Mouse (Mus musculus) embryonic facial prominence, embryonic 13.5 days (tissue): ENCODE data around the gene Dapl1. TPM values are rescaled to one million over a fixed set of nuclear protein-coding genes. Genes with fewer than 3 reads are reported as not detected.
A peak's percentile ranks its signal among the peaks of the same experiment; 100 is the strongest.

ENCODE experiments used
- ATAC-seq: fragments of 200-750 bp; cut with Nextera tagmentation; 2 replicates; pipeline ENCODE4 v1.8.0; 2017; ENCODE audit warnings: low read depth; ENCODE audit not compliant: insufficient number of reproducible peaks, insufficient read depth, low FRiP score, low TSS enrichment
- H3K27ac ChIP-seq: fragments of 300-500 bp; sonication (generic); 2 replicates; pipeline ENCODE4 v1.5.1; 2015; ENCODE audit warnings: moderate library complexity, mild to moderate bottlenecking, inconsistent platforms
- H3K27me3 ChIP-seq: fragments of 300-500 bp; sonication (generic); 2 replicates; pipeline ENCODE4 v1.6.1; 2015; ENCODE audit warnings: mild to moderate bottlenecking, inconsistent platforms
- H3K36me3 ChIP-seq: fragments of 300-500 bp; sonication (generic); 2 replicates; pipeline ENCODE4 v1.6.1; 2015; ENCODE audit warnings: mild to moderate bottlenecking, inconsistent platforms
- H3K4me1 ChIP-seq: fragments of 300-500 bp; sonication (generic); 2 replicates; pipeline ENCODE4 v1.6.1; 2015; ENCODE audit warnings: inconsistent platforms
- H3K4me2 ChIP-seq: fragments of 300-500 bp; sonication (generic); 2 replicates; pipeline ENCODE4 v1.6.1; 2015; ENCODE audit warnings: moderate library complexity, mild to moderate bottlenecking, inconsistent platforms
- H3K4me3 ChIP-seq: fragments of 300-500 bp; sonication (generic); 2 replicates; pipeline ENCODE4 v1.5.1; 2015; ENCODE audit warnings: mild to moderate bottlenecking, inconsistent platforms
- H3K9ac ChIP-seq: fragments of 300-500 bp; sonication (generic); 2 replicates; pipeline ENCODE4 v1.6.1; 2015; ENCODE audit warnings: mild to moderate bottlenecking, inconsistent platforms
- H3K9me3 ChIP-seq: fragments of 300-500 bp; sonication (generic); 2 replicates; pipeline ENCODE4 v1.6.1; 2016; ENCODE audit warnings: inconsistent platforms
- WGBS: fragments of 180-500 bp; shearing (Covaris S2); methylation state at CpG from one replicate; pipeline ENCODE4 v1.1.7; 2015; ENCODE audit warnings: mixed read lengths; 5-methylcytosine and 5-hydroxymethylcytosine counted together
- polyA plus RNA-seq: library from polyadenylated mRNA; unstranded; fragments of >200 nt; fragmentation: Nextera tagmentation; extraction: Ambion mirVana; gene quantifications from 2 replicates; pipeline ENCODE4 v1.2.1, GENCODE M21; 2015

Dapl1 gene
- polyA plus RNA-seq, 1 experiment from 2014 or later, result 15.9 TPM

DNA sequence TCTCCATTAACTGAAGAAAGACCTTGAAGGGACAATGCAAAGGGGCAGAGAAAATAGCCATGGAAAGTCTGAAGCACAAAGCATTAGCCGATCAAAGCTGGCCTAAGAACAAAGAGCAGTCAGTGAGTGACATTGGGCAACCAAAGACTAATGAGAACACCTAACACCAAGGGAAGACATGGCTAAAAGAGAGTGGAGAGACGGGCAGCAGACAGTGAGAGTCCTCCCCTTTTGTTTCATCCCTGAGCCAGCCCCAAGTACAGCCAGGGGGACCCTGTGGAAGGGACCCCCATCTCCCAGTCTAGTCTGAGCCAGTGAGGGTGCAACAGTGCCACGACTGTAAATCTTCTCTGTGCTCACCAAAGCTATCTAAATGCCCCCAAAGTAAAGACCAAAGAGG is 32.4 kb upstream of the Dapl1 start:
- Histone ChIP-seq H3K9ac (no peak overlapping the region), H3K4me2 (no peak overlapping the region), H3K9me3 (no peaks in the 10 kb centered on the region), H3K27ac (no peak overlapping the region), H3K4me1 (no peaks in the 10 kb centered on the region), H3K27me3 (no peaks in the 10 kb centered on the region), H3K36me3 (no peaks in the 10 kb centered on the region), H3K4me3 (no peak overlapping the region)
- WGBS, result 79% methylated on average over 3 of the region's 3 CpGs
- ATAC-seq, result no peak

DNA sequence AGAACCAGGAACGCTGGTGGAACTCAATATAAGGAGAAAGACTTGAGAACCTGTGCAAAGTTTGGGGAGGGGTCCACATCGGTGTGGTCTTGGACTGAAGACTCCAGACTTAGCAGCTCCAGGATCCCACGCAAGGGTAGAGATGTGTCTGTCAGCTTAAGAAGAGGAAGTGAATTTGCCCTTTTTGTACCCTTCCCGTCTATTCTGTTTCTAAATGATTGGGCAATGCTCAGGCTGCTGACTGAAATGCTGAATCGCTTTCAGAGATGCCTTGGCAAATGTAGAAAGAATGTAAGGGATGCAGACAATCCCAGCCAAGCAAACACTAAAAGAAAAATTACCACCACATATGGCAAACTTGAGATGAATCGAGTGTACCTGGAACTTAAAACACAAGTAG is 22.4 kb upstream of the Dapl1 start:
- H3K4me2 ChIP-seq, result no peak overlapping the region
- H3K9me3 ChIP-seq, result no peaks in the 10 kb centered on the region; the same call in 1 of the 2 replicates
- no peaks in the 10 kb centered on the region for H3K36me3 ChIP-seq
- no peak overlapping the region for H3K9ac ChIP-seq
- WGBS, result 84% methylated on average over 6 of the region's 6 CpGs
- no peak for ATAC-seq
- H3K27me3 ChIP-seq, result no peaks in the 10 kb centered on the region
- H3K27ac ChIP-seq, result no peak overlapping the region
- peaks cover 11% of the 10 kb centered on the region for H3K4me1 ChIP-seq
- no peak overlapping the region for H3K4me3 ChIP-seq

DNA sequence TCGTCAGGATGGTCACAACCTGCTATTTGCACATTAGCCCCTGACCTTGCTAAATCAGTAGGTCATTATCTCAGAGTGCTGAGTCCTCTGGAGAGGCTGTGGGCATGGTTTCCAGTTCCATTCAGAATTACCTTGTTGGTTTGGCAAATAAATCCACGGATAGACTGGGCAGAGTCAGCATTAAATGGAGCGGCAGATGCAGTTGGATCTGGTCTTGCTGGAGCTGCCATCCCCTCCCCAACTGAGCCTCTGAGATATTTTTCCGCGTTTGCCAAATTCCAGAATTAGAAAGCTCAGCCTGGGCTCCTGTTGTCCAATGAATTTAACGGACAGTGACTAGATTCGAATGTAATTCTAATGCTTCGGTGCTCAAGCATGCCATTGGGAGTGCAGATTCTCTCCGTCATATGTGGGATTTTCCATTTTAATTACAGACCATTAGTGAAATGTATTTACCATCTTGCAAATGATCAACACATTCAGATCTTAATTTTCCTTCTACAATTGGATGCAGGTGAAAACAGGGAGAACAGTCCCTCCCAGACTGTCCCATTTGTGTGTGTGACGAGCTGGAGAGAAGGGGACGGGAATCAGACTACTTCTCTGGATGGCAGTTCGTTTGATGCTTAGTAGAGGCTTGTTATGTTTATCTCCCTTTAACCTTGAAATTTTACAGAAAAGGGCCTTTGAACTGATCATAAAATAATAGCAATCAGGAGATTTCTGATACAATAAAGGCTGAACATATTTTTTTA is 20.8 kb upstream of the Dapl1 start:
- H3K4me3 ChIP-seq, result no peak overlapping the region
- H3K9ac ChIP-seq, result no peak overlapping the region
- WGBS, result 64% methylated on average over 12 of the region's 12 CpGs
- no peak for ATAC-seq
- no peaks in the 10 kb centered on the region for H3K9me3 ChIP-seq
- H3K4me2 ChIP-seq, result no peak overlapping the region
- no peak overlapping the region for H3K27ac ChIP-seq
- peaks cover 20% of the 10 kb centered on the region for H3K4me1 ChIP-seq
- no peaks in the 10 kb centered on the region for H3K36me3 ChIP-seq
- H3K27me3 ChIP-seq, result no peaks in the 10 kb centered on the region

DNA sequence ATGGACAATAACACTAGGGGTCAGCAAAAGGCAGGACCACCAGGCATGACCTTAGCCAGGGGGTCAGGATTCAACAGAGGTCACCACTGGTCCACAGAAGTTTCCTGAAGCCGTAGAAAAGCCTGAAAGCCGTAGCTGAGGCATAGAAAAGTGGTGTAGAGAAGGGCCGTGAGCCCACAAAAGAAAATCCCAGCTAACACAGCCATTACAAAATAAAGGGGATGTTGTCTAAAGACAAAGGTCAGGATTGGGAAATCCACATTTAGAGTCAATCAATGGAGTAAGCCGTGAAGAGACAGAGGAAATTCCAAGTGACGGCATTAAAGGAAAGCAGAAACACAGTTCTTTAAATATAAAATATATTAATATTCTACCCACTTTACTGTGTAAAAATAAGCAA is 18.8 kb upstream of the Dapl1 start:
- H3K4me2 ChIP-seq, result no peak overlapping the region
- H3K4me1 ChIP-seq, result peaks cover 30% of the 10 kb centered on the region
- no peak overlapping the region; the same call in 1 of the 2 replicates for H3K27ac ChIP-seq
- no peaks in the 10 kb centered on the region for H3K36me3 ChIP-seq
- no peak overlapping the region for H3K4me3 ChIP-seq
- no peak overlapping the region for H3K9ac ChIP-seq
- no peaks in the 10 kb centered on the region for H3K27me3 ChIP-seq
- ATAC-seq, result no peak
- WGBS, result 68% methylated on average over 5 of the region's 5 CpGs
- H3K9me3 ChIP-seq, result no peaks in the 10 kb centered on the region

DNA sequence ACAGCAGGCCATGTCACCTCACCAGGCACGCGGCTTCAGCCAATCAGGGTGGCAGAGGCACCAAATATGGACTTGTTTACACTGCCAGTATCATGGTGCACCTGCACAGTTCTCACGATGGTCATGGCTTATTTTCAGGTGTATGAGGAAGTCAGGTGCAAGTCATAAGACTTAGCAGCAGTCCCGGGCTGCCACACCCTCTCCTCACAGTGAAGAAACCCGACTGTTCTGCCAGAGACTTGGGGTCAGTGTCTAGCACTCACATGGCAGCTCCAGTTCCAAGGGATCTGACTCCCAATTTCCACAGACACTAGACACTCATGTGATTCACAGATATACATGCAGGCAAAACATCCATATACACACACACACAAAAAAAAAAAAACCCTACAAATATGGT is 18.1 kb upstream of the Dapl1 start:
- H3K9ac ChIP-seq, result no peak overlapping the region
- no peak for ATAC-seq
- no peak overlapping the region for H3K4me2 ChIP-seq
- 83% methylated on average over 5 of the region's 5 CpGs for WGBS
- H3K27ac ChIP-seq, result peak overlapping the region; percentile 62
- no peaks in the 10 kb centered on the region for H3K9me3 ChIP-seq
- no peaks in the 10 kb centered on the region for H3K27me3 ChIP-seq
- H3K4me3 ChIP-seq, result no peak overlapping the region
- H3K36me3 ChIP-seq, result no peaks in the 10 kb centered on the region
- H3K4me1 ChIP-seq, result peaks cover 37% of the 10 kb centered on the region

DNA sequence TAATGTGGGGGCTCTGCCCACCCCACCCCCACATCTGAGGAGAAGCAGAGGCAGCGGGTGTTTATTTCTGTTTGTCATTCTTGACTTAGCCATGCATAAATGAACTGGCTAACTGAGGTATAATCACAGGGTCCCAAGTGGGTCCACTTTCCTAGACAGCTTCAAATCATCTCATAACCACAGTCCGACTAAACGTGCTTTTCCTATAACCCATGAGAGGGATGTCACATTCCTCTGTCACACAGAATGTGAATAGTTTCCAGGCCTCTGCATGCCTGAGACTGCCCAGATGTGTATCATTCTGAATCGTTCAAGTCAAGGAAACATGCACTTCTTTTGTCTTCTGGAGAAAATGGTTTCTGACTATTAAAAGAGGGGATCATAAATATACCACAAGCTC is 17.4 kb upstream of the Dapl1 start:
- WGBS, result 20% methylated on average over 4 of the region's 4 CpGs
- H3K9ac ChIP-seq, result no peak overlapping the region
- no peaks in the 10 kb centered on the region for H3K27me3 ChIP-seq
- H3K27ac ChIP-seq, result peak overlapping the region; percentile 62; the same call in 1 of the 2 replicates
- H3K4me1 ChIP-seq, result peaks cover 39% of the 10 kb centered on the region
- H3K9me3 ChIP-seq, result no peaks in the 10 kb centered on the region
- no peak overlapping the region for H3K4me2 ChIP-seq
- no peaks in the 10 kb centered on the region for H3K36me3 ChIP-seq
- H3K4me3 ChIP-seq, result no peak overlapping the region
- peak; percentile 67; the same call in 1 of the 2 replicates for ATAC-seq

DNA sequence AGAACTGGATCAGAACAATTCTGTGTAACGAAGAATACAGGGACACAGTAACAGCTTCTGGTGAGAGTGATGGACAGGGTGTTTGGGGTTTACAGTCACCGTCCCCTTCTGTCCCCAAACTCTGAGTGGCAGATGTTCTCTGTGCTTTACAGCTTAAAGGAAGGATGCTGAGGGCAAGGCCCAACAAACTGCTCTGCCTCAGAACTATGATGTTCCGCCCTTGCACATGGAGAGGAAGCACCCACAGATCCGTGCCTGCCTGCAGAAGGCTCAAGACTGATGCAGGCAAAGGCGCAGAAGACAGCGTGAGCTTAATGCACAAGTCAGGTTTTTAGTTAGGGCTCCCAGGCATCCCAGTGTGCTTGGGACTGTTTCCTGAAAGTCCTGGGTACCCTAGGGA is 16.5 kb upstream of the Dapl1 start:
- H3K27ac ChIP-seq, result peak overlapping the region; percentile 62; the same call in 1 of the 2 replicates
- WGBS, result 88% methylated on average over 6 of the region's 6 CpGs
- H3K9me3 ChIP-seq, result no peaks in the 10 kb centered on the region
- no peak for ATAC-seq
- H3K27me3 ChIP-seq, result no peaks in the 10 kb centered on the region
- H3K4me3 ChIP-seq, result no peak overlapping the region
- peaks cover 39% of the 10 kb centered on the region for H3K4me1 ChIP-seq
- H3K9ac ChIP-seq, result no peak overlapping the region
- H3K36me3 ChIP-seq, result no peaks in the 10 kb centered on the region
- no peak overlapping the region for H3K4me2 ChIP-seq

DNA sequence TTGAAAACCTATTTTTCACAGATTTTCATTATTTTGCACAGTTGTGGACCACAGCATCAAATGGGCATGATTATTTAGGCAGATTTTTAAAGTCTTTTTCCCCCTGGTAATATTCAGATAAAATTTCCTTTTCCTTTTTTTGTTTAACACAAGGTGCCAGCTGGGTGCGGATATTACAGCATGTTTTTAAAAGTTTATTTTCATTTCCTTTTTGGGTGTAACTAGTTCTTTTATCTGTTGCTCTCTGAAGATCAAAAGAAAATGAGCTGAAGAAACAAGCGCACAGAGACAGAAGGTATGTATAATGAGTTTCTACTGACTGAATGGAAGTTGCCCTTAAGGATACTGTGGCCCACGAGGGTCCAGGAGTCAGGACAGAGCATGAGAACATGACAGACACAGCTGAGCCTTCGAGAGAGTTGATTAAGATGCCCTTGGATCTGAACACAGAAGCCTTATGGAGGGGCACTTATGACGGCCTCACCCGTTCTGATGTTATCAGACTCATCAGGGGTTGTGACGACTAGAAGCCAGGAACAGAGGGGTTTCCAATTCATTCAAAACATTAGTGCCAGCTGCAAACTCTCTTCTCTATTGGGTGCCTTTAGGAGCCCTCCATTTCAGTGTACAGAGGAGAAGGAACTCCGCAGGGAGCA is 14.7 kb upstream of the Dapl1 start:
- ATAC-seq, result no peak
- no peaks in the 10 kb centered on the region for H3K36me3 ChIP-seq
- H3K9me3 ChIP-seq, result no peaks in the 10 kb centered on the region
- H3K4me2 ChIP-seq, result no peak overlapping the region
- peaks cover 36% of the 10 kb centered on the region for H3K4me1 ChIP-seq
- H3K27me3 ChIP-seq, result no peaks in the 10 kb centered on the region
- H3K9ac ChIP-seq, result no peak overlapping the region
- H3K4me3 ChIP-seq, result no peak overlapping the region
- 52% methylated on average over 8 of the region's 8 CpGs for whole genome bisulfite sequencing
- peak overlapping the region; percentile 80 for H3K27ac ChIP-seq

DNA sequence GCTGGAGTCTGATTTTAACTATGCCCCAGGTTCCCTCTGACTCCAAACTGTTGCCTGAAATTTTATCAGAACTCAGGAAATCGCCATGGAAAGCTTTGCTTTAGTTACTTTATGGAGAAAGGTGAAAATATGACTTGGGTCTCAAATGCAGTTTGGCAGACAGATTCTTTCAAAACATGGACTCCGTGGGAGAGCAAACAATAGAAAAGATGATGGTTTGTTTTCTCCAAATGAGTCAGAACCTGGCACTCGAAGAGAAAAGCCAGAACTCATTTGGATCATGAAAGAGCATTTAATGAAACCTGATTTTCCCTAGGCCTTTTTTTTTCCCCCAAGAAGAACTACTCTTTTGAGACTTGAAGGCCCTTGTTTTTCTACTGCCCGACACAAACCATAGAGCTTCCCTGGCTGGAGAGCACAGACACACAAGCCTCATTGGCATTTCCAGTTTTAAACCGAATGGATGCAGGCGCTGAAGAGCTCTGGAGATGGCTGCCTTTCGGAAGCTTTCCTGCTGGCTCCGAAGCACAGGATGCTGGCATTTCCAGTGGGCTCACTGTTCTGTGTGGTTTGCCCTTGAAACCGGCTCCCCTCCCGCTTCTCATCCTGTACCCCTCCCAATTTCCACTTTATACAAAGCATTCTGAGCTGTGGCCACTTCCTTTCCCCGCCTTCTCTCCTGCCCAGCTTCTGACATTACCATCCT is 14.0 kb upstream of the Dapl1 start:
- Histone ChIP-seq H3K27ac (peak overlapping the region; percentile 80), H3K27me3 (no peaks in the 10 kb centered on the region), H3K4me3 (no peak overlapping the region), H3K4me2 (no peak overlapping the region), H3K9me3 (no peaks in the 10 kb centered on the region), H3K36me3 (no peaks in the 10 kb centered on the region), H3K9ac (0 out of 2 replicates have a peak overlapping the region, but pooled peaks have one; percentile 7), H3K4me1 (peaks cover 36% of the 10 kb centered on the region)
- ATAC-seq, result no peak
- WGBS, result 51% methylated on average over 11 of the region's 11 CpGs

DNA sequence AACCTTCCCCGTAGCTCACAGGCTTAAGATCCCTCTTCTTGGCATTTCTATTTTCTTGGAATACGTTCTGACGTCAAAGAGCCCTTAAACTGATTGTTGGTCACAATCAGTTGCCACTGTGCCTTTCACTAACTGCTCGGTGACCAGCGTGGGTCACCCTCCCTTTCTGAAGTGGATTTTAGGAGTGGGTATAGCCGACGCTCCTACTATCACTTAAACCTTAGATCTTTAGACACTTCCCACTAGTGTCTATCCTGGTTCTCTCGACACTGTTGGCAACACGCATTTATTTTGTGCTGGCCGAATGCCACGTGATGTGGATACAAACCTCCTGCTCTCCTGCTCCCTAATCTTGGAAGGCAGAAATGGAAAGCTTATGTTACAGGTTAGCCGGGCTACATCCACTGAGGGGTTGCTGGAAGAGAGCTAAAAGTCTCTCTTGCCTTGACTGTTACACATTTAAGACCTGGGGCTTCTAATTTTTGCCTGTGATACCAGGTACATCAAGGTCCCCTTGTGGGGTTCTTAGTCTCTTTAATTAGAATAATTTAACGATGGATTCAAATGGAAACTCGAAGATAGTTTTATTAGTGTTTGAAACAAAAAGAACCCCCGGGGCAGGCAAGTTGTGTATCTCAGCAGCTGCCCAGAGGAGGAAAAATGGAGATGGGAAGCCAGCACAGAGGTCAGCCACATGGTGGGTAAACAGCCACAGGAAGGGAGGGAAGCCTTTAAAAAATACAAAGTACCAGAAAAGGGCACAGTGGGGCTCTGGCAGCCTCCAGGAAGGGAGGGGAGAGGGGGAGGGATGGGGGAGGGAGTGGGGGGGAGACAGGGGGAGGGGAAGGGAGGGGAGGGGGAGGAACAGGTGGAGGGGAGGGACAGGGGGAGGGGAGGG is 13.2 kb upstream of the Dapl1 start:
- WGBS, result 53% methylated on average over 15 of the region's 15 CpGs

DNA sequence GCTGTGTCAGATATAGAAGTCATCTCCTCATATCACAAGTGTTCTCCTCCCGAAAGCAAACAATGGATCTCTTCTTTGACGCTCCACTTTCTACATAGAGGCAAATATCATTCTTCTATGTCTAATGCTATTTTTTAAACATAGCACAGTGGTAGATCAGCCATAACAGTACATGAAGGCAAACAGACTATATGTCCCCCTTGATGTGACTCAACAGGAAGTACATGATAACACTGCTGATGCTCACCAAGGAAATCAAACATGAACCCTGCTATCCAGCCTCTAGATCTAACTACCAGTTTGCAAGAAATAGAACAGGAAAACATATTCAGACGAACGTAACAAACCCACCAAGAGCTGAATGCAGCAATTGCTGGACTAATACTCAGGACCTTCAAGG is 10.1 kb upstream of the Dapl1 start:
- Histone ChIP-seq H3K4me3 (no peak overlapping the region), H3K9me3 (0 out of 2 replicates have a peak, but pooled peaks cover 4% of the 10 kb centered on the region), H3K27ac (no peak overlapping the region), H3K9ac (no peak overlapping the region), H3K4me2 (no peak overlapping the region), H3K36me3 (no peaks in the 10 kb centered on the region), H3K27me3 (no peaks in the 10 kb centered on the region), H3K4me1 (peaks cover 20% of the 10 kb centered on the region)
- no peak for ATAC-seq
- 86% methylated on average over 4 of the region's 4 CpGs for WGBS

More for the DNA sequence above, 13.2 kb upstream of the Dapl1 start:
- no peak for ATAC-seq
- Histone ChIP-seq H3K27ac (peak overlapping the region; percentile 80), H3K9ac (no peak overlapping the region), H3K4me3 (no peak overlapping the region), H3K4me1 (peaks cover 36% of the 10 kb centered on the region), H3K36me3 (no peaks in the 10 kb centered on the region), H3K9me3 (no peaks in the 10 kb centered on the region), H3K4me2 (no peak overlapping the region), H3K27me3 (no peaks in the 10 kb centered on the region)
